Mouse (Mus musculus) left cerebral cortex, postnatal 14 days (tissue): ENCODE measurements around the gene Grhpr. TPM values are rescaled to one million over a fixed set of nuclear protein-coding genes. Genes with fewer than 3 reads are reported as not detected.
"Not testable (repeated sequence)": the region's sequence is repeated elsewhere in the genome, so short reads cannot be mapped to it uniquely, and the experiment has no call there.

Experiments
- DNase-seq, 2 experiments: peaks; one replicate each; pipeline ENCODE4 v3.0.0; 2021 to 2022; ENCODE audit warnings: low spot score in 2 of 2, mixed read lengths in 1 of 2
- intact Hi-C: fragments of 180-260 bp; cut with DNase I; formaldehyde crosslinking; loops from one replicate; pipeline ENCODE4 v1.15.1; 2025
- total RNA-seq, 2 experiments: library from RNA; stranded (reverse); gene quantifications; 2 replicates each; pipeline ENCODE4 v1.2.3; 2021

The Grhpr gene
- total RNA-seq, 2 experiments from 2014 or later = 13.7 to 17.2 TPM

GRCm38 (mm10) chr4:44970612-44971110 lies 10.5 kb upstream of the Grhpr start:
- intact Hi-C loops = loop anchor here (5.0 kb wide), 1 partner anchor 42 kb away; the partner anchor contains the start of gene Zbtb5
- DNase-seq = peak in 1 of 2 experiments; percentile 36

- peak; percentile 91 to 97 for DNase-seq
- intact Hi-C loops = loop anchor here (5.0 kb wide), 1 partner anchor 39 kb away; the partner anchor contains the start of gene Zbtb5
Measured at GRCm38 (mm10) chr4:44973450-44973849, 7.7 kb upstream of the Grhpr start.

DNA sequence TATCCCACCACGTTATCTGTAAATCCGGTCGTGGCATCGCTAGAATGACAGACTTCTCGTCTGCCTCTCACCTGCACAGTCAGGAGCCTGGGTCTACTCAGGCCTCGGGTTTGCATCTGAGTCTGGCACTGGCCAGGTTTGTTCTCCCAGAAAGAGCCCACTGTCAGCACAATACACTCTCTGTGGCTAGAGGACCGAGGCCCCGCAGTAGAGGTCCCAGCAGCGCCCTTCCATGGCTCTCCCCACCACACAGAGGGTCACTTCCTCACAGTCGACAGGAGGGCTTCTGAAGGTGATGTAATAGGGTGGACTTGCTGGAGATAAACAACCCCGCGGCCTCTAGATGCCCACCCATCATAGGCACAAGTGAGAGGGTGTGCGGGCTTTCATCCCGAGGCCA lies 7.3 kb upstream of the Grhpr start:
- intact Hi-C loops = loop anchor here (5.0 kb wide), 1 partner anchor 38 kb away; the partner anchor contains the start of gene Zbtb5
- no peak for DNase-seq

GRCm38 (mm10) chr4:44974331-44974730 lies 6.9 kb upstream of the Grhpr start:
- intact Hi-C loops = loop anchor here (5.0 kb wide), 1 partner anchor 38 kb away; the partner anchor contains the start of gene Zbtb5
- no peak for DNase-seq

- intact Hi-C loops = no loop called here
- DNase-seq = no peak
Measured at GRCm38 (mm10) chr4:44976026-44976615, 5.1 kb upstream of the Grhpr start.

- DNase-seq = no peak
- intact Hi-C loops = no loop called here
Measured at GRCm38 (mm10) chr4:44976921-44977710, 4.1 kb upstream of the Grhpr start.

- intact Hi-C loops = no loop called here
- no peak for DNase-seq
Measured at GRCm38 (mm10) chr4:44978175-44978574, 3.0 kb upstream of the Grhpr start.

- intact Hi-C loops = no loop called here
- no peak for DNase-seq
Measured at GRCm38 (mm10) chr4:44979794-44980338, 1.3 kb upstream of the Grhpr start.

DNA sequence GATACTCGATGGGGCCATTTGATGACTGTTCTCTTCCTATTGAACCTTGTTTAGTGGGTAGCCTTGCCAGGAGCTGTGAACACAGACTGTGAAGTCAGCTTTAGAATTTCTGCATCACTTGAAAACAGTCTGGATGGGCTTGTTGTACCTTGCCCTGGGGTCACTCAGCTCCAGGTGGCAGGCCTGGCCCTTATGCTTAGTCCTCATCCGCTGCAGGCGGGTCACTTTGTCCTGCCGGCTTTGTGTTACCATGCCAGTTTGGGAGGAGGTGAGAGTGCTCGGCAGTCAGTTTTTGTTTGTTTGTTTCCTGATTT lies 736 bp downstream of the Grhpr start:
- no peak for DNase-seq
- intact Hi-C loops = no loop called here

GRCm38 (mm10) chr4:44982440-44983130 lies 1.4 kb downstream of the Grhpr start:
- DNase-seq = no peak
- intact Hi-C loops = no loop called here

GRCm38 (mm10) chr4:44983131-44983740 lies 2.0 kb downstream of the Grhpr start:
- no peak for DNase-seq
- intact Hi-C loops = no loop called here

DNA sequence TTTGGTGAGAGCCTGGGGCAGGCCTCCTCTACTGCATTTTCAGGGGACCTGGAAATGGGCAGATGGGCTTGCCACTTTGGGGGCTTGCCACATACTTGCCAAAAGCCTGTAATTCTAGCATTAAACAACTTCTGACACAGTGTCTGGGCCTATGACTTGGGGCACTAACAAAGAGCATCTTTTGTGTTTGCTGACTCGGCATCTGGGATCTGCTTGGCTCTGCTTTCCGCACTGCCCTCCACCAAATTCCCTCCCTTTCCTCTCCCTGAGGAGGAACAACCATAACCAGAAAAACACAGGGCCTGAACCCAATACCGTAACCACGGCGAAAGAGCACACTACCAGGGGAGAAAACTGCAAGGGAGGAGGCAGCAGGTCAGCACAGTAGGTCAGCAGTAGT lies 9.4 kb downstream of the Grhpr start:
- DNase-seq = no peak
- intact Hi-C loops = no loop called here

- DNase-seq, intact Hi-C loops: not testable (repeated sequence)
Measured at GRCm38 (mm10) chr4:44992330-44992729, 11.1 kb downstream of the Grhpr start.

GRCm38 (mm10) chr4:44993179-44993578 lies 12.0 kb downstream of the Grhpr start:
- DNase-seq, intact Hi-C loops: not testable (repeated sequence)

DNA sequence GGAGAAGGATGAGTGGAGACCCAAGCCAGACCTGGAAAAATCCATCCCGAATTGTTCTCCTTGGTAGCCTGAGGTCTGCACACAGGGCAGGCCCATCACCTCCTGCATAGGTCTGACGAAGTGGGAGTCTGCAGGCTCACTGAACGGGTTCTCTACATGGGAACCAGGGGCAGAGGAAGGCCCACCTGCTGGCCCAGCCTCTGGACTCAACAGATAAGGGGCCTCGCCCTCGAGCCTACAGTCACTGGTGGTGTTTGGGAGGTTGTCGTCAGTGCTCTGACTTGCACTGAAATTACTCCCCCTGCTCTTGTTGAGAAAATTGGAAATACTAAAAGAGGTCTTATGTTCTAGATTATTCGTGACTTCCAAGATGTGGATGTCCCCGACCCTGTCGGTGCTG lies 12.7 kb downstream of the Grhpr start:
- no peak for DNase-seq
- intact Hi-C loops = no loop called here

GRCm38 (mm10) chr4:44994776-44995175 lies 13.6 kb downstream of the Grhpr start:
- intact Hi-C loops = no loop called here
- DNase-seq = no peak

GRCm38 (mm10) chr4:44998071-44998470 lies 16.9 kb downstream of the Grhpr start:
- intact Hi-C loops = no loop called here
- no peak for DNase-seq

DNA sequence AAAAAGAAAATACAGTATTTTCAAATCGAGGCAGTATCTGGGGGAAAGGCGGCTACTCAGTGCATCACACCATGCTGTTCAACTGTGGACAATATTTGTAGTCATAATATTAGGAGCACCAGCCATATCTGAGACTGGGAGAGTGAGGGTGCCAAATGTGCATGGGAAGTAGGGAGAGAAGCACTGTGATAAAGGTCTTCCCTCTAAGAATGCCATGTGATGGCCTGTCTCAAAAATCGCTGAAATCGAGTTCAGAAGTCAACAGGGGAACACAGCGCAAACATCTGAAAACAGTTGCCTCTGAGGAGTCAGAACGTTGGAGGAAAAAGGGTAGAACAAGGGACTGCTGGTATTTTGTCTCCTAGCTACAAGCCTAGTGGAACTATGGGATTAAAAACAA lies 18.8 kb downstream of the Grhpr start:
- DNase-seq = no peak
- intact Hi-C loops = no loop called here

DNA sequence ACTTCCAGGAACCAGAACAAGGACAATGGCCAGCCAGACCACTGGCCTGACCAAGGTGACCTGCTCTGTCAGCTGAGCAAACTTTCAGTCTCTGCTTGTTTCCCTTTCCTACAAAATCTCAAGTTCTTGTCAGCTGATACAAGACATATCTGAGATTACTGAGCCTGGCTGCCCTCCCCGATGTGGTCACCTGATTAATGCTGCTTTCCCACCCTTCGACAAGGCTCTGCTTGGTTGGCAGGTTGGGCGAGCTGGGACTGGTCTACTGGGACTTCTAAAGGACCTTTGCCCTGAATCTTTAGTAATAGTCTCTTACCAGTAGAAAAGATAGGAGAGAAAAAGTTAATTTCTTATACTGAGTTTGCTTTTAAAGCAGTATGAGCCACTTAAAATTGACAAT lies 24.3 kb downstream of the Grhpr start:
- intact Hi-C loops = no loop called here
- DNase-seq = no peak
